Mouse (Mus musculus): ENCODE measurements at regions not wholly inside any gene's neighbourhood (a gene's known extent, or its start where the extent isn't known, plus 50 kb on each side); places are given as distances from the start of the nearest gene placed in this dataset.
"Not testable (repeated sequence)": the region's sequence is repeated elsewhere in the genome, so short reads cannot be mapped to it uniquely, and the experiment has no call there.

DNA sequence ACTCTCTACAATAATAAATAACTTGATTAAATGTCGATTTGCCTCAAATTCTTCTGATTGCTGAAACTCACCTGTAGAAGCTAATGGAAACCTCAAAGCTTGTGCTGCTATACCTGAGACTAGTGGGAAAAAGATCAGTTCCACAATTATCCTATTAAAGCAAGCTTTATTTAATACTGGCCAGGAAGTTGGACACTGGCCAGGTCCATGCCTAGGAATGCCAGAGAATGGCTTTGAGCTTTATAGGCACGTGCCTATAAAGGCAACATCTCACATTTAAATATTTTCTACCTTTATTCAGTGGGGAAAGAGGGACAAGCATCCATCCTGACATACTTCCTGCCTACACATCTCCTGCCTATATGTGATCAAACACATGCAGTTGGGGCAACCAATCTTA, 575.8 kb downstream of the Cypt12 start:
- no peak for DNase-seq

GRCm38 (mm10) chr3:18557201-18557600, 609.0 kb downstream of the Cypt12 start:
- DNase-seq, result no peak

- DNase-seq, result no peak
Measured at GRCm38 (mm10) chr3:18560282-18560785, 612.1 kb downstream of the Cypt12 start.

DNA sequence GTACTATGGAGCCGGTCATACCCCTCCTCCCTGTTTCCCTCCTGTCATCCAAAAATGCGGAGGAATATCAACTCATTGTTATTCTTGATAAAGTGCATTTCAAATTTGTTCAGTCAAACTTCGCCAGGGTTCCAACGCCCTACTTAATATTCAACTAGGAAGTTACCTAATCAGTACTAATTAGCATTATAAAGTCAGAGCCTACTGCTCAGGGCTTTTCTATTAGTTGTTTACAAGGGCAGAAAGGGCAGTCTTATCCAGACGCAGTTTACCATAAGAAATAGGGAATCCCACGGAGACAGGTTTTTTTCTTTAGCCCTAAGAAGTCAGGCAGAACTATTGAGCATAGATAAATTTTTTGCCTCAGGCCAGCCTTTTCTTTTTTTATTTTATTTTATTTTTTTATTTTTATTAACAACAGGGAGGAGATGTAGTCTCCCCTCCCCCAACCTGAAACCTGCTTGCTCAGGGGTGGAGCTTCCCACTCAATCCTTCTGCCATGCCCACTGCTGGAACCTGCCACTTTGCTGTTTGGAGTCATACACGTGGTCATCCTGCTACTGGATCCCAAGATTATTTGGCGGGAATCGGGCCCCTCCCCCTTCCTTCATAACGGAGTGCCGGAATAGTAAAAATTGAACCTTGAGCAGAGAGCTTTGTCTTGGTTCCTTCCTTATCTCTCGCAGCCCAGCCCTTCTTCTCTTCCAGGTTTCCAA, 632.9 kb downstream of the Cypt12 start:
- DNase-seq, result not testable (repeated sequence)

DNA sequence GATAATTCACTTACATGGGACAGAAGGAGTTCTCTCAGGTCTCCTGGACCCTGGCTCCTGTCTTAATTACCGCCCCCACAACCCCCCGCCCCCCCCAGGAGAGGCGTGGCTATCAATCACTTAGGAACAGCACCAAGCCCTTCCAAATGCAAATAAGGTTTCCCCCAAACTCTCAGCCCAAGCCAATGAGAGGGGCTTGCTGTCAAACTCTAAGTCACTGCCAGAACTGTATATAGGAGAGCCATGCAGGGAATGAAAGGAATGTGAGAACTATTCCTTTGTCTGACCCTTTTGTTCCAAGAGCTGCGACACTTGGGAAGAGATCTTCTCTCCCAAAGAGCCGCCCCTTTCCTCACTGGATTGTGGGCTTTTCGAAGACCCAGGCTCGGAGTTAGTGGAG, 672.4 kb downstream of the Cypt12 start:
- DNase-seq, result no peak

GRCm38 (mm10) chr3:18623831-18624304, 675.7 kb downstream of the Cypt12 start:
- DNase-seq, result peak; percentile 25

DNA sequence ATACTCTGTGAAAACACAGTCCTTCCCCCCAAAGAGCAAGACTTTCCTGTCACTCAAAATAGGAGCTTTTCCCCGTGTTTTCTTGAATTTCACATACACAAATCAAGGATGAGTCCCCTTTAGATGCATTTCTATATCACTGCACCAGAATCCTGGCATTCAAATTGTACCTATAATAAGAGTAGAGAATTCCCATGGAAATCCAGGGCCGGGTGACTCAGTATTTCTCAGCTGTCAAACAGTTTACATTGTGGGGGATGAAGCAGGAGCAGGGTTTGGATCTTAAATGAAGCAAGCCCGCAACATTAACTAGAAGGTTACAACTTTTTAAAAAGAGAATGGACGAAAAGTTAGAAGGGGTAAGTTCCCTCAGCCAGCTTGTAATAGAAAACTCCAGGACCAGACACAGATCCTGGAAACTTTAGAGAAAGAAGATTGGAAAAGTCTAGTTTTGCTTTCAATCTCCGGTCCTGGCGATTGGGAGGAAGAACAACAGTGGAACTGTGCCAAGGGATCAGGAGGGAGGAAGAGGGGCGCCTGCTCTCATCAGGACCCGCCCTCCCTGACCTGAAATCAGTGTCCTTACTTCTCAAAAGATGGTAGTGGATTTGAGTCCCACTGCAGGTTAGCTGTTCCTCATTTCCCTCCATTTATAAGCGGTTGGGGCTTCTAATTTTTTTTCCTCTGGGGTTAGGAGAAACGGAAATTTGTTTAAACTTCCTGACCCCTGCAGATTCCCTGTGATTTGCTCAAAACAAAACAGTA, 676.4 kb downstream of the Cypt12 start:
- peak; percentile 18 for DNase-seq

- DNase-seq, result peak; percentile 87
Measured at GRCm38 (mm10) chr3:18625395-18626328, 677.5 kb downstream of the Cypt12 start.

DNA sequence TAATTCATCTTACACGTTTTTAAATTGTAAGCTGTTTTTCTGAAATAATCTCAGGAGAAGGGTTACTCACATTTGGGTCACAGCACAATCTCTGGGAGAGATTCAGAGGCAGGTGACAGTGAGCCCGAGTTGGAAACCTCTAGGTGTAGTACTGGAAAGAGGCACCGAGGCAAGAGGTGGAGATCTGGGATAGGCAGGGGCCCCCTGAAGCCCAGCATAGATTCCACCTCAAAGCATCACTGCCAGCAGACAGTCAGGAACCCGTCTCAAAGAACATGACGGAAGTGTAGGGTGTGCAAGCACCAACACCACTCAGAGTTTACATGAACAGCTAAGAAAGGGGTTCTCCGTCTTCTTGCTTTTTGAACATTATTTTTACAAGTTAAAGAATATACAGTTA, 678.2 kb downstream of the Cypt12 start:
- DNase-seq, result peak; percentile 9

DNA sequence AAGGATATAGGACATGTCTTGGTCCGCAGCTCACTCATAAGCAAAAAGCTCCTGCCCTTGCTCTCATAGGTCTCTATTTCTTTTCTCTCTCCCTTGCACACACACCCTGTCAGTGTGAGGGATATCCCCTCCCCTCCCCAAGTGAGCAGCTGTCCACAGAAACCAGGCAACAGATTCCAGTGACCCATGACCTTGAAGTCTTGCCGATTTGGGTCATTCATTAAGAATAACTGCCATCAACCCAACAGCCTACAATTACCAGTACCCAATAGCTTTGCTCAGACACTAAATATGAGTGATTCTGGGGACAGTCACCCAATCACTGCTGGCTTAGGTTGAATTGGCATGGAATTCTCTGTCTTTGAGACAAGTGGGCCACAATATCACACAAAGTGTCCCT, 678.6 kb downstream of the Cypt12 start:
- no peak for DNase-seq

- DNase-seq, result no peak
Measured at GRCm38 (mm10) chr3:18629233-18629632, 681.0 kb downstream of the Cypt12 start.

GRCm38 (mm10) chr3:18631601-18632000, 683.4 kb downstream of the Cypt12 start:
- no peak for DNase-seq

DNA sequence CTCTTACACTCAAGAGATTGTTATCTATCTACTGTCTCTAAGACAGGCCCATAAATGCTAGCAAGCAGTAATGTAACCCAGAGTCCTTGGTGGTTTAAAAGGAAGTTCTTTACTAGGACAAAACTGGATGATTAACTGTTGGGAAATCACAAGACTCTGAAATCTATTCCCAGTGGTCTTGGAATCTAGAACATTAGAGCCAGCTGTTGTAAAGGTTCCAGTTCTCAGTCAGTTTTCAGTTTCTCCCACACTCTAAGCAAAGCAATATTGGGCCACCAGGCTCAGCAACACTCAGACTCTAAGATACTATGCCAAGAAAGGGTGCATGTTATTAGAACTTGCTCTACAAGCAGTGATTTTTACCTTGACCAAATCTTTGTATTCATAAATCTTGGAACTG, 686.6 kb downstream of the Cypt12 start:
- no peak for DNase-seq

DNA sequence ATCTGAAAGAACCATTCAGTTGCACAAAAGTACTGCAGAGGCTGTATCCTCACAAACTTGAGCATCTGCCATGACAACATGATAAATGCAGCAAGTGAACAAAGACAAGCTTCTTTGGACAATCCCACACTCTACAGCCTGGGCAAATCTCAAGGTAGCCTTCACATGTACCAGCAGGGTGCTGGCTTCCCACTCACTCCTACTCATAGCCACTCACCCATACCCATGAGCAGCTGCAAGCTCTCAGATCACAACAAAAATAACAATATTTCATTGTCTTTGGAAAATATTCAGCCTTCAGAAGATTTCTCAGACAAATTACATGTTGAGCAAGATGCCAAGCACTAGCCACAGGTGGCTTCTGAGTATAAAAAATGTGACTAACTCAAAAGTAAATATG, 689.3 kb downstream of the Cypt12 start:
- DNase-seq, result no peak

GRCm38 (mm10) chr3:18640286-18640685, 692.1 kb downstream of the Cypt12 start:
- DNase-seq, result no peak

DNA sequence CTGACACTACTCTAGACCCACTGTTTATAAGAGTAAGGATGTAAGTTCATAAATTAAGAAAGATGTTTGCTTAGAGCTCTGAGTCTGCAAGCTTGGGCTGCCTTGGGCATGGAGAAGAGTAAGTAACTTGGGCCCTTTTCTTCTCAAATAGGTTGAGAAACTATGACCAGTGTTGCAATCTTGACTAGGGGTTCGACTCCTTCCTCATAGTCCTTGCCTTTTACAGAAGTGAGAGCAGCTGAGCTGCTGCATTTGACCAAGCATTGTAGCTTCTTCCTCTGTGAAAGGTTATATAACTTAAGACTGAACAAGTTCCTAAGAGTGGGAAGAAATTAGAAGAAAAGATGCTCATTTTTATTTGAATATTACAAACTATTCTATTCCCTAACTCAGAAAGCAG, 693.5 kb downstream of the Cypt12 start:
- no peak for DNase-seq

- no peak for DNase-seq
Measured at GRCm38 (mm10) chr3:18643408-18644035, 695.3 kb downstream of the Cypt12 start.

DNA sequence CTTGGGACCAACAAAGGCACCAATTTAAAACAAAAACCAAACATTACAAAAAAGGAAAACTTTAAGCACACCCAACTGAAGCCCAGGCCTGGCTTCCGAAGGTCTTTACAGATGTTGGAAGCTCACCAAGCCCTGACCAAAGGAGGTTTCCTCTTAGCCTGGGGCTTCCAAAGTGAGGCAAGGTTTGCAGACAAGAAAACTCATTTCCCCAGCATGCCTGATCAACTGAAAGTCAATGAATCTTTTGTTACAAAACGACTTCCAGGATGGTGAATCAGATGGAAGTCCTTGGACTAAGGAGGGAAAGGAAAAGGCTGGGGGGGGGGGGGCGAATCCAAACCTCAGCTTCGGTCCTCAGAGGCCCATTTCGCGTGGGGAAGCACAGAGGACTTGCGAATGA, 697.3 kb downstream of the Cypt12 start:
- no peak for DNase-seq

DNA sequence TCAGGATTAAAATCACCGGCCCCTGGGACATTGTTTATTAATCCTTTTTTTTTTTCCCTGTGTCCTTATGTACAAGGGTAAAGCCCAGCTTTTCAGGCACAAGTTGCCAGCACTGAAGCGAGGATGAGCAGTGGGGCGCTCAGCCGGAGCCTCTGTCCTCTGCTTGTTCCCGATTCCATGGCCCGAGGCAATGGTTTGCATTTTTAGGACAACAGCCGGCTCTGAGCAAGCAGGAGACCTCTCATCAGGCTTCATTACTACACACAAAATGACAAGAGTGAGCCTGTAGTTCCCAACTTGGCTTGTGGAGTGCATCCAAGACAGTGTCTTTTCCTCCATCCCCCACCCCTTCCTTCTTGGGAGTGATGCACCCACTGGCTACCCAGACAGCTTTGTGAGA, 697.7 kb downstream of the Cypt12 start:
- peak; percentile 16 for DNase-seq

- DNase-seq, result no peak
Measured at GRCm38 (mm10) chr3:18653557-18653956, 705.3 kb downstream of the Cypt12 start.

GRCm38 (mm10) chr3:18665738-18666137, 717.5 kb downstream of the Cypt12 start:
- DNase-seq, result no peak

DNA sequence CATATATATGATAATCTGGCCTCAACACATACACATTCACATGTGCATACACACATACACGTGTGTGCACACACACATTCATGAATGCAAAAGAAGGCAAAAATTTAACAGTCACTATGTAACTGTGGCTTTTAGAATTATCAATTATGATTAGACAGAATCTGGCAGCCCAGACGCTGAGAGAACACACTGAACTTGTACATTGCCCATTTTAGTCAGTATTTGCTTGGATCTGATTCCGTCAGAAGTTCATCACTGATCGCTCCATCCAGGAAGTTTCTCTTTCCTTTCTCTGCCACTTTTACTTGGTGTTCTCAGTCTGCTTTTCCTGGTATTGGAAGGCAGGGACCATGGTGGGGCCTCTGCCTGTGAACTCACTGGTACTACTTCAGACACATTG, 719.5 kb downstream of the Cypt12 start:
- DNase-seq, result no peak

DNA sequence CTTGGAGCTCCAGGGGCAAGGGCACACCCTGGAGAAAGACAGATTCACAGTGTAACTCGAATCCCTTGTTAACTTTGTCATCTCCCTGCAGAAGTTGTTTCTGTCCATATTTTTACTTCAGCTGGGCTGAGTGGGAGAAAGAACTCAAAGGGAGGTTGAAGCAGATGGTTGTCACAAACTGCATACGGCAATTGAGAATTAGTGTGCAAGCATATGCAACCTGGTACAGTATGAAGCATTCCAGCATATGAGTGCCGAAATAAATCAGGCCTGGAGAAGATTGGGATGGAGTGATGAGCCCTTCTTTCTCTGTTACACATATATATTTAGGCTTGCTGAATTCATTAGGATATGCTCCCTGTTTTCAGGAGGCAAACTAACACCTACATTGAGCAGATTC, 720.7 kb downstream of the Cypt12 start:
- DNase-seq, result no peak

Measured in cerebellum, adult 9-10 months (tissue).